Mouse (Mus musculus) hindbrain, embryonic 12.5 days (tissue): ENCODE data around the gene Gm15262. TPM values are rescaled to one million over a fixed set of nuclear protein-coding genes. Genes with fewer than 3 reads are reported as not detected.
"Not testable (repeated sequence)": the region's sequence is repeated elsewhere in the genome, so short reads cannot be mapped to it uniquely, and the experiment has no call there.

Source experiments
- ATAC-seq: fragments of 200-750 bp; cut with Nextera tagmentation; 2 replicates; pipeline ENCODE4 v1.8.0; 2017; ENCODE audit warnings: moderate TSS enrichment; ENCODE audit not compliant: low FRiP score
- H3K27ac ChIP-seq: fragments of 300-500 bp; sonication (generic); 2 replicates; pipeline ENCODE4 v1.5.1; 2016; ENCODE audit warnings: mild to moderate bottlenecking
- H3K27me3 ChIP-seq: fragments of 300-500 bp; sonication (generic); 2 replicates; pipeline ENCODE4 v1.6.1; 2016; ENCODE audit warnings: mild to moderate bottlenecking
- H3K36me3 ChIP-seq: fragments of 300-500 bp; sonication (generic); 2 replicates; pipeline ENCODE4 v1.6.1; 2016; ENCODE audit warnings: mild to moderate bottlenecking
- H3K4me1 ChIP-seq: fragments of 300-500 bp; sonication (generic); 2 replicates; pipeline ENCODE4 v1.6.1; 2016
- H3K4me2 ChIP-seq: fragments of 300-500 bp; sonication (generic); replicated peaks from 2 replicates; pipeline ENCODE4 v1.6.1; 2016; ENCODE audit warnings: mild to moderate bottlenecking
- H3K4me3 ChIP-seq: fragments of 300-500 bp; sonication (generic); 2 replicates; pipeline ENCODE4 v1.5.1; 2016; ENCODE audit warnings: mild to moderate bottlenecking
- H3K9ac ChIP-seq: fragments of 300-500 bp; sonication (generic); 2 replicates; pipeline ENCODE4 v1.6.1; 2016; ENCODE audit warnings: mild to moderate bottlenecking, moderate library complexity
- H3K9me3 ChIP-seq: fragments of 300-500 bp; sonication (generic); replicated peaks from 2 replicates; pipeline ENCODE4 v1.6.1; 2016; ENCODE audit warnings: mild to moderate bottlenecking
- WGBS: fragments of 180-500 bp; shearing (Covaris S2); methylation state at CpG from one replicate; pipeline ENCODE4 v1.1.7; 2016; 5-methylcytosine and 5-hydroxymethylcytosine counted together
- polyA plus RNA-seq: library from polyadenylated mRNA; unstranded; fragments of >200 nt; fragmentation: Nextera tagmentation; extraction: Ambion mirVana; gene quantifications from 2 replicates; pipeline ENCODE4 v1.2.1, GENCODE M21; 2016

Gm15262 gene
- not detected in 2 replicates for polyA plus RNA-seq

- not testable (repeated sequence) for H3K9ac ChIP-seq, H3K4me1 ChIP-seq, H3K27me3 ChIP-seq, H3K27ac ChIP-seq, H3K9me3 ChIP-seq, ATAC-seq, H3K4me3 ChIP-seq, H3K4me2 ChIP-seq, H3K36me3 ChIP-seq
- 71% methylated on average over 2 of the region's 2 CpGs for WGBS
Observed at GRCm38 (mm10) chrX:161287156-161287555, at the start of gene Gm15262. Gene Gm15262, plus strand, starts transcription at chrX:161287456.

DNA sequence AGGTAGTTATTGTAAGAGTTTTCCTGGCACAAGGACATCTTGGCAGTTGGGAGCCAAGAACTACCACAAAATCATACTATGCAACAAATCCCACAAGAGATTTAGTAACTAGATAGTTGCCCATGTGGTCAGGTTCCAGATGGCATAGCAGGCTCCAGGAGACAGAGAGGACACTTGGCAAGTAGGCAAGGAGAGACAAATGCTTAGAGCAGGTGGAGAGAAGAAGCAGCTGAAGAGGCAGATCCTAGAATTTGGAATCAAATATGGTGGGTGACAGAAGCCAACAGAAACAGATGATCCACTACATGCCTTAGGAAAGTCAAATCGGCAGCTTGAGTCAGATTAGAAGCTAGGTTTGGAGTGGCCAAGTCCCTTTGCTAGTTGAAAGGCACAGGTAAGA, 20.9 kb downstream of the Gm15262 start:
- Histone ChIP-seq H3K4me2 (no peak overlapping the region), H3K4me3 (no peak overlapping the region), H3K27ac (no peak overlapping the region), H3K9ac (no peak overlapping the region), H3K27me3 (peaks cover 24% of the 10 kb centered on the region; the same call in 1 of the 2 replicates), H3K36me3 (no peaks in the 10 kb centered on the region), H3K4me1 (no peaks in the 10 kb centered on the region), H3K9me3 (no peaks in the 10 kb centered on the region)
- WGBS, result 80% methylated on average over 1 of the region's 1 CpGs
- no peak for ATAC-seq

- Histone ChIP-seq H3K27ac (no peak overlapping the region), H3K4me2 (no peak overlapping the region), H3K4me3 (no peak overlapping the region), H3K9ac (no peak overlapping the region), H3K27me3 (0 out of 2 replicates have a peak, but pooled peaks cover 3% of the 10 kb centered on the region), H3K4me1 (no peaks in the 10 kb centered on the region), H3K36me3 (no peaks in the 10 kb centered on the region), H3K9me3 (no peaks in the 10 kb centered on the region)
- ATAC-seq, result no peak
Observed at GRCm38 (mm10) chrX:161316443-161316842, 29.2 kb downstream of the Gm15262 start.

- Histone ChIP-seq H3K36me3 (no peaks in the 10 kb centered on the region), H3K4me1 (no peaks in the 10 kb centered on the region), H3K9ac (no peak overlapping the region), H3K27ac (no peak overlapping the region), H3K4me3 (no peak overlapping the region), H3K9me3 (no peaks in the 10 kb centered on the region), H3K4me2 (no peak overlapping the region), H3K27me3 (0 out of 2 replicates have a peak, but pooled peaks cover 14% of the 10 kb centered on the region)
- 38% methylated on average over 11 of the region's 11 CpGs for whole genome bisulfite sequencing
- ATAC-seq, result no peak
Observed at GRCm38 (mm10) chrX:161370927-161371326, 83.7 kb downstream of the Gm15262 start.

GRCm38 (mm10) chrX:161371461-161371860, 84.2 kb downstream of the Gm15262 start:
- H3K27ac ChIP-seq, result no peak overlapping the region
- 66% methylated on average over 3 of the region's 3 CpGs for WGBS
- H3K36me3 ChIP-seq, result no peaks in the 10 kb centered on the region
- H3K9me3 ChIP-seq, result no peaks in the 10 kb centered on the region
- no peak overlapping the region for H3K9ac ChIP-seq
- H3K4me2 ChIP-seq, result no peak overlapping the region
- H3K4me1 ChIP-seq, result no peaks in the 10 kb centered on the region
- H3K27me3 ChIP-seq, result 0 out of 2 replicates have a peak, but pooled peaks cover 12% of the 10 kb centered on the region
- H3K4me3 ChIP-seq, result no peak overlapping the region
- no peak for ATAC-seq

- H3K4me2 ChIP-seq, result no peak overlapping the region
- no peaks in the 10 kb centered on the region for H3K4me1 ChIP-seq
- no peaks in the 10 kb centered on the region for H3K36me3 ChIP-seq
- 62% methylated on average over 1 of the region's 1 CpGs for WGBS
- no peak for ATAC-seq
- peaks cover 15% of the 10 kb centered on the region; the same call in 1 of the 2 replicates for H3K27me3 ChIP-seq
- H3K9ac ChIP-seq, result no peak overlapping the region
- no peak overlapping the region for H3K27ac ChIP-seq
- H3K4me3 ChIP-seq, result no peak overlapping the region
- no peaks in the 10 kb centered on the region for H3K9me3 ChIP-seq
Observed at GRCm38 (mm10) chrX:161375568-161375967, 88.3 kb downstream of the Gm15262 start.

- Histone ChIP-seq H3K4me2 (no peak overlapping the region), H3K9me3 (no peaks in the 10 kb centered on the region), H3K36me3 (no peaks in the 10 kb centered on the region), H3K4me3 (no peak overlapping the region), H3K9ac (no peak overlapping the region), H3K4me1 (no peaks in the 10 kb centered on the region), H3K27ac (no peak overlapping the region), H3K27me3 (peaks cover 4% of the 10 kb centered on the region)
- WGBS, result 40% methylated on average over 8 of the region's 8 CpGs
- ATAC-seq, result no peak
Observed at GRCm38 (mm10) chrX:161385791-161386190, 98.5 kb downstream of the Gm15262 start.

GRCm38 (mm10) chrX:161387942-161388341, 100.7 kb downstream of the Gm15262 start:
- ATAC-seq, result no peak

DNA sequence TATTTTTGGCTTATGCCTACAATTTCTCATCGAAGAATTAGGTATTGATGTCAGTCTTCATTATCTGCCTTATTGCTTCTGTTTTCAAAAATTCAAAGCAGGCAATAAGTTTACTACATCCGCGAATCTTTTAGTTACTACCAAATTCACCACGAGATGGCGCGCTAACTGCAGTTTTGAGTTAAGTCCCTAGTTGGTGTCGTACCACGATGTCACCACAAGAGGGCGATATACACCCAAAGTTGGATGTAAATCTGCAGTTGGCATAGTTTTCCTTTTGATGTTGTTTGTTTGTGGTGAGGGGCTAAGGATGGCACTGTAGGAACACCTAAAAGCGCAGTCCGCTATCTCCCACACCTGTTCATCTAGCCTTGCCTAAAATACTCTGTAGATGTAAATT, 111.9 kb downstream of the Gm15262 start:
- H3K27me3 ChIP-seq, result peaks cover 5% of the 10 kb centered on the region; the same call in 1 of the 2 replicates
- no peaks in the 10 kb centered on the region for H3K4me1 ChIP-seq
- H3K4me3 ChIP-seq, result no peak overlapping the region
- H3K27ac ChIP-seq, result no peak overlapping the region
- no peak for ATAC-seq
- H3K4me2 ChIP-seq, result no peak overlapping the region
- H3K36me3 ChIP-seq, result no peaks in the 10 kb centered on the region
- H3K9me3 ChIP-seq, result no peaks in the 10 kb centered on the region
- H3K9ac ChIP-seq, result no peak overlapping the region
- WGBS, result 23% methylated on average over 11 of the region's 11 CpGs

More at GRCm38 (mm10) chrX:161387942-161388341, 100.7 kb downstream of the Gm15262 start:
- Histone ChIP-seq H3K27ac (no peak overlapping the region), H3K27me3 (peaks cover 4% of the 10 kb centered on the region), H3K4me2 (no peak overlapping the region), H3K4me3 (no peak overlapping the region), H3K9me3 (no peaks in the 10 kb centered on the region), H3K36me3 (no peaks in the 10 kb centered on the region), H3K4me1 (no peaks in the 10 kb centered on the region), H3K9ac (no peak overlapping the region)
- WGBS, result 90% methylated on average over 4 of the region's 4 CpGs

- no peaks in the 10 kb centered on the region for H3K36me3 ChIP-seq
- no peak overlapping the region for H3K27ac ChIP-seq
- H3K9me3 ChIP-seq, result no peaks in the 10 kb centered on the region
- no peak overlapping the region for H3K9ac ChIP-seq
- H3K4me2 ChIP-seq, result no peak overlapping the region
- H3K4me3 ChIP-seq, result no peak overlapping the region
- 69% methylated on average over 1 of the region's 1 CpGs for WGBS
- peaks cover 8% of the 10 kb centered on the region; the same call in 1 of the 2 replicates for H3K27me3 ChIP-seq
- no peaks in the 10 kb centered on the region for H3K4me1 ChIP-seq
- no peak for ATAC-seq
Observed at GRCm38 (mm10) chrX:161411151-161411550, 123.9 kb downstream of the Gm15262 start.

Other genes with a start within 250 kb of the Gm15262 start
- 3.1 and 3.4 TPM in 2 replicates for gene Scml2, start 170.3 kb upstream of the Gm15262 start, polyA plus RNA-seq